Mouse (Mus musculus) embryonic fibroblast, embryonic 13.5 days (primary cell): ENCODE results near the gene Zfp296.

ENCODE experiments used
- CTCF ChIP-seq: IDR thresholded peaks from 2 replicates; pipeline ENCODE4 v1.5.1; 2011; ENCODE audit warnings: mild to moderate bottlenecking, control low read depth, low read length, moderate library complexity, borderline replicate concordance; ENCODE audit not compliant: insufficient read depth
- POLR2A ChIP-seq: IDR thresholded peaks from 2 replicates; pipeline ENCODE4 v1.6.1; 2011; ENCODE audit warnings: low read depth, mild to moderate bottlenecking, control low read depth, low read length, moderate library complexity

DNA sequence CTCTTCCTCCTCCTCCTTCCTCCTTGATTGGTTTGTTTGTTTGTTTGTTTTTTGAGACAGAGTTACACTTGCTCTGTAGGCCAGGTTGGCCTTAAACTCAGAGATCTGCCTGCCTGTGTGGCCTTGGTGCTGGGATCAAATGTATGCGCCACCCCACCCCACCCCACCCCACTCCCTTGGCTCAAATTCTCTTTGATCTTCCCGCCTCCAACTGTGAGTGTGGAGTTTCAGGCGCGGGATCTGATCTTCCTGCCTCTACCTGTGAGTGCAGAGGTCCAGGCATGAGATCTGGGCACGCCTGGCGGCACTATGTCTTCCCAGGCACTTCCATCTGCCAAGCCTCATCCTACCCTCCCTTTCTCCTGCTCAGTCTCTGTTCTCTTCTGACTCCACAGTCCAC is 45.2 kb downstream of the Zfp296 start:
- TF ChIP-seq POLR2A, result no peak
- TF ChIP-seq CTCF, result no peak
